Mouse (Mus musculus): ENCODE measurements around the gene Olfr286.

DNA sequence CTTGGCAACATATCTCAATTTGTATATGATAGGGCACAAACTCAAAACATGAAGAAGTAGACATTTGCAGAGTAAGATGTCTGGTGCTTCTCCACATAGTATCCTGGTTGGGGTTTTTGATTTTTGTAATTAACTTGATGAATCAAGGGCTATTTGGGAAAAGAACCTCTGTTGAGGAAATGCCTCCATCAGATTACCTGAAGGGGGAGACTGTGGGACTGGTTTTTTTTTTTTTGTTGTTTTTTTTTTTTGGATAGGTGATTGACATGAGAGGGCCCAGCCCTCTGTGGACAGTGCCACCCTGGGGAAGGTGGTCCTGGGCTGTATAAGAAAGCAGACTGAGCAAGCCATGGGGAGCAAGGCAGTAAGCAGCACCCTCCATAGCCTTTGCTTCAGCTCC lies 11.9 kb downstream of the Olfr286 start:
- no peak for TF ChIP-seq CTCF (IDR thresholded peaks at IDR 0.05; ENCODE audit: control insufficient read depth, insufficient read depth, insufficient replicate concordance, low read depth, low read length)
- TF ChIP-seq POLR2A (IDR thresholded peaks at IDR 0.05; ENCODE audit: control insufficient read depth, low read depth, low read length): no peak

Measured in testis, adult 2 months (tissue).